Mouse (Mus musculus) C3H10T1/2 (cell line): ENCODE data around the gene Wap. TPM values are rescaled to one million over a fixed set of nuclear protein-coding genes. Genes with fewer than 3 reads are reported as not detected.

Experiments used
- polyA plus RNA-seq, 2 experiments: library from polyadenylated mRNA; unstranded; fragments of >200 nt; fragmentation: generic; extraction: Trizol; gene quantifications; one replicate each; pipeline ENCODE4 v1.2.1; 2012; ENCODE audit warnings: missing spikeins in 2 of 2

Gene Wap
- not detected for polyA plus RNA-seq

DNA sequence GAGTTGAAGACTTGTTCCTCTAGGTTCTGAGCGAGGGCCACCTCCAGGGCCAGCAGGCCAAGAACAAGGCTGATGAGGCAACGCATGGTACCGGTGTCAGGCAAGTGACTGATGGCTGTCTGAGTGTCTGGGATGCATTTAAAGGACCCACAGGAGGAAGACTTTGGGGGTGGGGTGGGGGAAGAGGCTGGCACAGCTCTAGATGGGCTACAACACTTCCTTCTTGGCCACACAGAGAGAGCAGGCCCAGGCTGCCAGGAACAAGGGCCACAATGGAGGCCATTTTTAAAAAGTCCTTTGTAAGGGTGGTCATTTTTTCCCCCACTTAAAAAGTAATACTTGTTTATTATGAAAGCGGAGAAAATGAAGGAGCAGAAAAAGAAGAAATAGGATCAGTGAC, at the start of gene Wap:
Gene Wap, minus strand, starts transcription at position 101 of the 400 bp plus-strand sequence.

GRCm38 (mm10) chr11:6658271-6658670, 19.8 kb upstream of the Wap start, which contains the start of gene Ramp3:
Ramp3 (plus strand) TSS chr11:6658521.

DNA sequence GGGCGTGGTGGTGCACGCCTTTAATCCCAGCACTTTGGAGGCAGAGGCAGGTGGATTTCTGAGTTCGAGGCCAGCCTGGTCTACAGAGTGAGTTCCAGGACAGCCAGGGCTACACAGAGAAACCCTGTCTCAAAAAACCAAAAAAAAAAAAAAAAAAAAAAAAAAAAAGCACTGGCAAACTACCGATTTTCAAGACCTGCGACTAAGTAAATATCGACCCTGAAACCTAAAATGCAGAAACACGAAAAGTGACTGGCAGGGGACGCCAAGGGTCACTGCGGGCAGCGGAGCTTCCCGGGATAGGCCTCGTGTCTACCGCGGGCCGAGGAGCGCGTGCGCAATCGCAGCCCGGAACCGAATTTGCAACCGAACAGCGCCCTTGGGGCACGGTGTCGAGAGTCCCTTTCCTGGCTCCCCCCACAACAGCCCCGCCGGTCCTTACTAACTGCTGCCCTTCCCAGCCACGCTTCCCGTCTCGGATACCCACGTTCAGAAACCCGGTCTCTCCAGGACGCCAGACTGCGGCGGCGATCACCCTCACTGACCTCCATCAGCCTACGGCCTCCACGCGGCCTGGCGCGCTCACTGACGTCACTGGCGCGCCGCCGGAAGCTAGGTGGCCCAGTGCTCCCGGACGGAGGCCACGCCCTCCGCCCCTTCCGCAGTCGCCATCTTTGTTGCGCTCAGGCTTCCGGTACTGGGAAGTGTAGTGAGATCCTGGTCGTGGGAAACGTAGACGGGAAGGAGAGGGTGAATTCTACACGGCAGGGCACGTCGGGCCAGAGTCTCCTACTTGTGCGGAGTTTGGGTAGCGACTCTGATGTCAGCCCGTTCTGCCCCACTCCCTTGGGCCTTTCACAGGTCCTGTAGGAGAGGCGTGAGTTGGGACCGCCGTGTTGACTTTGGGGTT, 12.7 kb downstream of the Wap start, which contains the start of gene Tbrg4:
Gene Tbrg4, minus strand, starts transcription at position 590 of the 910 bp plus-strand sequence.

DNA sequence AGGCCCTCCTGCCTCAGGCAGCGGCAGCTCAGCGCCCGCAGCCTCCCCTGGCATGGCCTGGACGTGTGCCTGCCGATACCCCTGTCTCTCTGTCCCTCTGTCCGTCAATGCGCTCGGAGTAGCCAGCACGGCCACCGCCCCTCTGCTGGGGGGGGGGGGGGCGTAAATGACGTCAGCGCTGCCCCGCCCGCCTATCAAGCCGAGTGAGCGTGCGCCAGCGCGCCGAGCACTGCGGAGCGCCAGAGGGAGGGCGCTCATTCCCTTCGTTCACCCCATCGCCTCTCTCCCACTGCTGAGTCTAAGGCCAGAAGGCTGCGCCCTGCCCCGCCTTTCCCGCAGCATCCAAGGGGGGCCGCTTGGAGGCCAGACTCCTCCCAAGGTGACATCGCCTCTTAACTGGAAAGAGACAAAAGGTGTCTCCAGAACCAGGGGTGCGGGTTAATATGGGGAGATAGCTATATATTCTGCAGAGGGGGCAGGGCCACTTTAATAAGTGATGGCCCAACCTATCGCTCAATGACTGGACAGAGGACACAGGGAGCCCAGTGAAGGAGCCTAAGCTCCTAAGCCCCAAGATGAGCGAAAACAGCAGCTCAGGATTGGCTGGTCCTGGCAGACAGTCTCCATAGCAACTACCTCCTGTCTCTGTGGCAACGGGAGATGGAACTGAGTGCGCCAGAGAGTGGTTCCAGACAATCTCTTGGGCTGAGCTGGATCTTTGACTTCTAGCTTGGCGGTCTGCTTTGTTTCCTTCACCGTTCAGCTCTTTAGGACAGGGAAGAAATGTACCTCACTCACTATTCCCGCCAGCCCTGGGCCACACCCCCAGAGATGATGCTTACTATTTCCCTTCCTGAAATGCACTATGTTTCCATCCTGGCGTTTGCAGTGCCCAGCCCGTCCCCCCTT, 32.7 kb downstream of the Wap start, which contains the start of gene Nacad:
Gene Nacad, minus strand, starts transcription at position 563 of the 909 bp plus-strand sequence.

Other genes with a start within 250 kb of the Wap start
- gene Zmiz2, start 249.6 kb downstream of the Wap start, polyA plus RNA-seq: 10 to 100 TPM; 28.2 to 40.9 TPM
- 1,000 to 10,000 TPM; 4,568 to 4,925 TPM for gene Ppia, start 223.2 kb downstream of the Wap start, polyA plus RNA-seq
- 100 to 1,000 TPM; 239 to 552 TPM for gene H2afv, start 194.2 kb downstream of the Wap start, polyA plus RNA-seq
- 1 to 10 TPM; 2.7 to 9.9 TPM for gene Purb, start 162.7 kb downstream of the Wap start, polyA plus RNA-seq
- gene Myo1g, start 117.7 kb downstream of the Wap start, polyA plus RNA-seq: under 1 TPM; 0.01 to 0.13 TPM
- gene Ccm2, start 91.8 kb downstream of the Wap start, polyA plus RNA-seq: 10 to 100 TPM; 53.3 to 61.3 TPM
- 1 to 10 TPM in 1 of 2 experiments, under 1 TPM in 1; 0.43 to 2.4 TPM for gene Nacad, start 32.6 kb downstream of the Wap start, polyA plus RNA-seq
- 10 to 100 TPM; 31.3 to 81.0 TPM for gene Tbrg4, start 12.6 kb downstream of the Wap start, polyA plus RNA-seq
- gene Ramp3, start 19.9 kb upstream of the Wap start, polyA plus RNA-seq: 10 to 100 TPM in 1 of 2 experiments, 1 to 10 TPM in 1; 2.6 to 29.5 TPM
- gene Gm11983, start 199.0 kb upstream of the Wap start, polyA plus RNA-seq: not detected